Mouse (Mus musculus) mouse trophoblast stem cell (cell line): ENCODE data around the gene Krt20.

ENCODE experiments used
- in situ Hi-C, 2 experiments: fragments of 300-500 bp; cut with MseI, MboI; formaldehyde crosslinking; loops; 2 replicates in 1 of 2; 3 replicates in 1 of 2; pipeline ENCODE4 v1.15.1; 2025

Gene Krt20

GRCm38 (mm10) chr11:99414463-99415147 lies 23.3 kb downstream of the Krt20 start:
- in situ Hi-C loops: loop anchor here (5.0 kb wide), 1 partner anchor 48 kb away; no protein-coding TSS in a partner anchor

GRCm38 (mm10) chr11:99413247-99413646 lies 24.7 kb downstream of the Krt20 start:
- in situ Hi-C loops: loop anchor here in 1 of 2 experiments (5.0 kb wide), 1 partner anchor 49 kb away; no protein-coding TSS in a partner anchor

GRCm38 (mm10) chr11:99406186-99406585 lies 31.8 kb downstream of the Krt20 start:
- in situ Hi-C loops: no loop called here

- in situ Hi-C loops: no loop called here
These were observed 37.9 kb downstream of the Krt20 start for GRCm38 (mm10) chr11:99399956-99400549.

- in situ Hi-C loops: no loop called here
These were observed 39.1 kb downstream of the Krt20 start for GRCm38 (mm10) chr11:99398832-99399231.

- in situ Hi-C loops: no loop called here
These were observed 39.9 kb downstream of the Krt20 start for GRCm38 (mm10) chr11:99398084-99398483.

GRCm38 (mm10) chr11:99396661-99397060 lies 41.3 kb downstream of the Krt20 start:
- in situ Hi-C loops: no loop called here

GRCm38 (mm10) chr11:99396034-99396433 lies 41.9 kb downstream of the Krt20 start:
- in situ Hi-C loops: no loop called here

- in situ Hi-C loops: no loop called here
These were observed 45.5 kb downstream of the Krt20 start for GRCm38 (mm10) chr11:99392492-99392891.

- in situ Hi-C loops: no loop called here
These were observed 46.6 kb downstream of the Krt20 start for GRCm38 (mm10) chr11:99391375-99391774.

GRCm38 (mm10) chr11:99390866-99391265 lies 47.1 kb downstream of the Krt20 start:
- in situ Hi-C loops: no loop called here

- in situ Hi-C loops: no loop called here
These were observed 48.7 kb downstream of the Krt20 start, which contains the start of gene Krt10 for GRCm38 (mm10) chr11:99389264-99389663. TSS of gene Krt10 (minus strand) at chr11:99389364.

GRCm38 (mm10) chr11:99388661-99389060 lies 49.3 kb downstream of the Krt20 start:
- in situ Hi-C loops: no loop called here

- in situ Hi-C loops: no loop called here
These were observed 51.9 kb downstream of the Krt20 start for GRCm38 (mm10) chr11:99385813-99386721.

GRCm38 (mm10) chr11:99379568-99379967 lies 58.4 kb downstream of the Krt20 start:
- in situ Hi-C loops: no loop called here
